Mouse (Mus musculus) E14TG2a.4 (cell line): ENCODE data around the gene Sash1.

Source experiments
- CTCF ChIP-seq: conservative IDR thresholded peaks from 2 replicates; pipeline ENCODE4 v1.5.1; 2014; ENCODE audit warnings: low read length
- NANOG ChIP-seq: IDR thresholded peaks from 2 replicates; pipeline ENCODE4 v1.6.1; 2014; ENCODE audit warnings: borderline replicate concordance, low read length, mixed read lengths
- POU5F1 ChIP-seq: IDR thresholded peaks from 2 replicates; pipeline ENCODE4 v1.6.1; 2014; ENCODE audit warnings: low read length, borderline replicate concordance

- TF ChIP-seq POU5F1 (peak; percentile 72; the same call in 1 of the 2 replicates), CTCF (no peak), NANOG (peak; percentile 92)
These were observed 3.5 kb upstream of the Sash1 start for GRCm38 (mm10) chr10:8889341-8889740.
